Mouse (Mus musculus) urinary bladder, adult 2 months (tissue): ENCODE results near the gene Rnf26. TPM values are rescaled to one million over a fixed set of nuclear protein-coding genes. Genes with fewer than 3 reads are reported as not detected.

ENCODE experiments used
- DNase-seq: peaks from one replicate; pipeline ENCODE4 v3.0.0; 2022; ENCODE audit warnings: low spot score
- polyA plus RNA-seq: library from polyadenylated mRNA; depleted of rRNA; stranded (reverse); fragments of >200 nt; gene quantifications from 2 replicates; pipeline ENCODE4 v1.2.3, GENCODE M21; 2012; rRNA removed

The Rnf26 gene
- polyA plus RNA-seq, result 14.5 and 20.5 TPM in 2 replicates

DNA sequence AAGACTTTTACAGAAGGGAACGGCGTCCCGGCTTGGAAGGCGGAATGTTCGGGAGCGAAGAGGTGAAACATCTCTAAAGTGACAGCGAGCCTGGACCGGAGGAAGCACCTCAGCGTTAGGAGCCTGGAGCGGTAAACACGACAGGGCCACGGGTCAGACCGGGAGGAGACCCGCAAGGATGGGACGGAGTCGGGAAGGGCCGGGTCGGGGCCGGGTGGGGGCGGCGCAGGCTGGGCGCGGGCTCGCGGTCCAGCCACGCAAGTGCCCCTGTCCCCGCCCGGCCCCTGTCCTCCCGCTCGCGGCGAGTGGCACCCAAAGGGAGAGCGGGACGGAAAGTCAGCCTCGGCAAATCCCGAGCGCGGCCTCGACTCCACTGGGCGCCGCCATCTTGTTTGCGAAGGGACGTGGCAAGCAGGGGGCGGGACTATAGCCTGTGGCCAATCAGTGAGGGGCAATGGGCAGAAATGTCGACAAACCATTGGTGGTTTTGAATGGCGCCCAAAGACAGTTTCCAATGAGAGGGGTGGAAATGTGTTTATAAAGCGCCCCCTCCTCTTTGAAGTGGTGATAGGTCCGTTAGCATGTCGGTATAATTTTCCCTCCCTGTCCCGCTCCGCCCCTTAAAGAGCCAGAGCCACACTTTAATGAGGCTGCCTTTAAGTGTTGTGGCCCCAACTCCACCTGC, at the start of gene Rnf26, which contains the start of gene Gm49380:
Gene Rnf26, minus strand, starts transcription at position 413 of the 685 bp plus-strand sequence.
Gene Gm49380, minus strand, starts transcription at position 396 of the 685 bp plus-strand sequence.
- peak; percentile 83 for DNase-seq

DNA sequence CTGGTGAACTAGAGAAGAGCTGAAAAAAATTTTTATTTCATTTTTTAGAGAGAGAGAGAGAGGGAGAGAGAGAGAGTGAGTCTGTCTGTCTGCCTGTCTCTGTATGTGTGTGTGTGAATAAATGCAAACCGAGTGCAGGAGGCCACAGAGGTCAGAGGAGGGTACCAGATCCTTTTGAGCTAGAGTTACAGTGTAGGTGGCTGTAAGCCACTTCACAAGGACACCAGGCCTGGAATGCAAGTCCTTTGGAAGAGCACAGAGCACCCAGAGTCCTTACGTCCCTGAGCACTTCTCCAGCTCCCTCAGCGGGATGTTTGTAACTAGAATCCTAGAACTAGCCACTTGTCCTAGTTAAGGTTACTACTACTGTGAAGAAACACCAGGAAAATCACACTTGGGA, 46.6 kb upstream of the Rnf26 start:
- DNase-seq, result no peak

DNA sequence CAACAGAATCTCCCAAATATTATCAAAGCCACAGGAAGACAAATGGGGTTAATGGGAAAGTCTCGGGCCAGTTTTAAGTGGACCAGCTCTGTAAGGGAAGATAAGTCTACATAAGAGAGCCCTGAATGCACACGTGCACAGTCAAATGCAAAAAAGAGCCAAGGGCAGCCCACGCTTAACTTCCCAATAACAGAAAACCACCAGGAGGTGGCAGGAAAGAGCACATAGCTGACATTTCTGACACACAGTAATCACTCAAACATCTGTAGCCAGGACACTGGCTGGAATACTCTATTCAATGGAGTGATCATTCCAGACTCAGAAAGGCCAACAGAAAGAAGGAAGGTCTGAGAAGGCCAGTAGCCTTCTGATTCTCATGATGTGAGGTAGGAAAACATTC, 34.0 kb upstream of the Rnf26 start:
- DNase-seq, result no peak

DNA sequence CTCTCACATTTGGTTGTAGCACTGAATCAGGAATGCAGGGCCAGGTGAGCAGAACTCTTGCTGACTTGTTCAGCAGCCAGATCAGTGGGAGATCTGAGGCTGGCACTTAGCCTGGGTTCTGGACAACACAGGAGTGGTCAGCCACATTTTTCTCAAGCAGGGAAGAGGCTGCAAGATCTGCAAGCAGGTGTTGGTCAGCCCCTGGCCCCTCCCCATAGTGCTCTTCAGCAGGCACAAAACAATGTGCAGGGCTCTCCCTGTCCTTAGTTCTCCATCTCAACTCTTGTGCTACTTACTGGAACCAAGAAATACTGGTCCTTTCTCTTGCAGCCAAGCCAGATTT, 31.4 kb upstream of the Rnf26 start:
- DNase-seq, result no peak

DNA sequence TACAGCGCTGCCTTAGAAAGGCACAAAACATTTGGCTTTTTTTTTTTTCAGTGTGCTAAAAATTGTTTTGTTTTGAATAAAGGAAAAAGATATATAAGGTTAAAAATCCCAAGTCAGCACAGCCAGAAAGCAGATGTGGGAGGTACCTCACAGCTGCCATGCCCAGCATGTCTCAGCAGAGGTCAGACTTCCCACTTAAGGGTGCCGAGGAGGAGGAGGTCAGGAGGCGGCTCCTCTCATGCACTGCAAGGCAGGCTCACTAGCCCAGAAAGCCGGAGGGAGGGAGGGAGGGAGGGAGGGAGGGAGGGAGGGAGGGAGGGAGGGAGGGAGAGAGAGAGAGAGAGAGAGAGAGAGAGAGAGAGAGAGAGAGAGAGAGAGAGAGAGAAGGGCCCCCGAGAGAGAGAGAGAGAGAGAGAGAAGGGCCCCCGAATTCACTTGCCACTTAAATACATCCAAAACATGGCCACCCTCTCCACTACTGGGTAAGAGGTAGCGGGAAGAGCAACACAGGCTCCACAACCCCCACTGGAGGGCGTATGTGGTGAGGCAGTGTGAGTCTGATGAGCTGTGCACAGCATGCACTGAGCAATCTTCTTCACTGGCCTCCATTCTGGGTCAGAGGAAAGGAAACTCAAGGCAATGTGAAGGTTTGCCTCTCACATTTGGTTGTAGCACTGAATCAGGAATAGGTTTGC, 30.9 kb upstream of the Rnf26 start:
- no peak for DNase-seq

DNA sequence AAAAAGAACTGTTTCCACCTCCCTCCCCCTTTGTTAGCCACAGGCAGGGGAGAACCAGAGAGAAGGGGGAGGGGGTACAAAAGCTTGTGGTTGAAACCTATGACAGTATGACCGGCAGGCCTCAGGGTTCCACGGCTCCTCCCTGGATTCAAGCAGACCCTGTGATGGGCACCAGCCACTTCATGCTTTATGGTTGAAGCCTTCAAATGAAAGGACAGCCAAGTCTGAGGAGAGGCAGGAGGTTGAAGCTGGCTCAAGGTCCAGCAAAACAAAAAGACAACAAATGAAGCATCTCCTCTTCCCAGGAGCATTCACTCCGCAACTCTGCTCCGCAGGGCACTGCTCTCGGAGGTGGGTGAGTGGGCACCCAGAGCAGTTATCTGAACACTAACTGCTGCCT, 30.1 kb upstream of the Rnf26 start:
- DNase-seq, result no peak

DNA sequence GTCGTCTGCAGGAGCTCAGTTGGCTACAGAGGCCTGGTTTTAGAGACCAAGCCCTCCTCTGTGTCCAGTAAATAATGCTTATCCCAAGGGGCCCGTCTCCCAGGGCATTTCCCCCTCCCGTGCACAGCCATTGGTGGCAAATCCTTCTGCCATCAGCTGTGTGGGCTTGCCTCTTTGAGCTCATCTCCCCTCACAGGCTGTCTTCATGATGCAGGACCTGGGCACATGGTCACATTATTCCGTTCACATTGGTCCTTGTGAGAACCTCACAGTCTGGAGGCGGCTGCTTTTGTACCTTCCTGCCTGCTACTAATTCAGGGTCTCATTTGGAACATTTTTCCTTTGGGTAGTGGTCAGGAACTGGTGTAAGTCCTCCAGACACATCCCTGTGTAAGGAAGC, 28.6 kb upstream of the Rnf26 start:
- no peak for DNase-seq

DNA sequence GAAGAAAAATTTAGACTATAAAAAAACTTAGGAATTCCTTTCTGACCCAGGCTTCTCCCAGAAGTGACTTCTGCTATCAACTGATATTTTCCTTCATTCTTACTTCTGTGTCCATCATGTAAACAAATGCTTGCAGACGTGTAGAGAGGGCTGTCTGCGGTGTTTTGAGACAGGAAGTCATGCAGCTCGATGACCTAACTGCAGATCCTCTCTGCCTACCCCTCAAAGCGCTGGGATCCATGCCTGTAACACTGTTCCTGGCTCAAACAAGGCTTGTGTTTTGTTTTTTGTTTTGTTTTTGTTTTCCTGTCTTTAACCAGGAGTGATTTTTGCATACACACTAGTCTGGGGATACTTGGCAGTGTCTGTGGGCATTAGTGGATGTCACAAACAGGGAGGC, 24.5 kb upstream of the Rnf26 start:
- DNase-seq, result no peak

DNA sequence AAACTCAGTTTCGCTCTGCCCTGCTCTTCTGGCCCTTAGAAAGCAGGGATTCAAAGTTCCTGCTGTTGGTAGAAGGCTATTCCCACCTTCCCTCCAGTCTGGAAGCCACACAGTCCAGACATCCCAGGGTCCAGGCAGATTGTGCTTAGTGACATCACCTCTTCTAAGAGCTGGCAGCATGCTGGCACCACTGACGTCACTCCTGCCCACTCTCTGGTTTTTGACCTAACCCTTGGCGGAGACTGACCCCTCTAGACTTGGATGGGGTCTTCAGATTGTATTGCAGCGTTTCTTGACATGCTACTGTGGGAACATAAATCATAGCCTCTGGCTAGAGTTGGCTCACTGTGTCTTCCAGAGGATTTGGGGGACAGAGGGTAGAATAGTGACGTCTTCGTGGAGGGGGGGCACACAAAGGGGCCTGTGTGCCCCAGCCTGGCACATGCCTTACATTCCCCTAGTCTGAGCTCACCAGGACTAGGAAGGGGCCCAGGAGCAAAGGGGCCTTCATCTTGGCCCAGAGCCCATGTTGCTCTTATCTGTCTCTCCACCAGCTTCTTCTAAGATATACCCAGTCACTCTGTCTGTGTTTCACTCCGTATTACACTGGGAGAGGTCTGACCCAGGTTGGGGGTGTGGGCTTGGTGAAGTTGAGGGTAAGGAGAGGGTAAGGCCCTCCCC, 22.6 kb upstream of the Rnf26 start:
- no peak for DNase-seq

DNA sequence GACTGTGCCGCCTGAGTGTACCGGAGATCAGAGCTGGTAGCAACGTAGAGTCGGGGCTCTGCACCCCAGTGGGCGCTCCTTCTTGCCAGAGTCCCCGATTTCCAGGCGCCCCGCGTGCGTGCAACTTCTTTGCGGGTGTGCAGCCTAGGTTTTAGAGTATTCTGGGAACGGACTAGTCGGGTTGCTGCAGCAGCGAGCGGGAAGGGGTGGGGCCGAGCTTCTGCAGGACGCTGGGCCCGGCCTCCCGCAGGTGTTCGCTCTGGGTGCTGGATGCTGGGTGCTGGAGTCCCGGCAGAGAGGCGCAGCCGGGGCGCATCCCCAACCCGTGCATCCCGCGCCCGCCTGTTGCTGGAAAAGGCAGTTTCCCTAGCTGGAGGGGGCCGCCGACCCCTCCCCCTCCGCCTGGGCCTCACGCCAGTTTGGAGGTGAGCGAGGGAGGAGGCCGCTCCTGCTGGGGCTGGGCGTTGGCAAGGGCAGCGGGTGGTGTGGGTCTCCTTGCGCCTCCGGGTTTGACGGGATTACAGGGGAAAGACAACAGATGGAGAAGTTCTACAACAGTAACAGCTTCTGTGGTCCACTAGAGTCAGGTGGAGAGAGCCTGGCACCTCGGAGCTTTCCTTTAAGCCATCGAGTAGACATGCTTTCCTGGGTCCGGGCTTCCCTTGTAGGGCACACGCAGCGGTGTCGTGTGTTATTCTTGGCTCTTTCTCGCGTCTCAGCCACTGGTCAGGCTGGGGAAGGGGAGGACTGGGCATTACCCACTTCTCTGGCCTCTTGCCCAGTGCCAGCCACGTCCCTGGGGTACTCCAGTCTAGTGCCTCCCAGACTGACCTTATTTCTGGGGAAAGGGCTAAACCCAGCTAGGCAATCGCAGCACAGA, 21.8 kb upstream of the Rnf26 start:
- DNase-seq, result peak; percentile 75

DNA sequence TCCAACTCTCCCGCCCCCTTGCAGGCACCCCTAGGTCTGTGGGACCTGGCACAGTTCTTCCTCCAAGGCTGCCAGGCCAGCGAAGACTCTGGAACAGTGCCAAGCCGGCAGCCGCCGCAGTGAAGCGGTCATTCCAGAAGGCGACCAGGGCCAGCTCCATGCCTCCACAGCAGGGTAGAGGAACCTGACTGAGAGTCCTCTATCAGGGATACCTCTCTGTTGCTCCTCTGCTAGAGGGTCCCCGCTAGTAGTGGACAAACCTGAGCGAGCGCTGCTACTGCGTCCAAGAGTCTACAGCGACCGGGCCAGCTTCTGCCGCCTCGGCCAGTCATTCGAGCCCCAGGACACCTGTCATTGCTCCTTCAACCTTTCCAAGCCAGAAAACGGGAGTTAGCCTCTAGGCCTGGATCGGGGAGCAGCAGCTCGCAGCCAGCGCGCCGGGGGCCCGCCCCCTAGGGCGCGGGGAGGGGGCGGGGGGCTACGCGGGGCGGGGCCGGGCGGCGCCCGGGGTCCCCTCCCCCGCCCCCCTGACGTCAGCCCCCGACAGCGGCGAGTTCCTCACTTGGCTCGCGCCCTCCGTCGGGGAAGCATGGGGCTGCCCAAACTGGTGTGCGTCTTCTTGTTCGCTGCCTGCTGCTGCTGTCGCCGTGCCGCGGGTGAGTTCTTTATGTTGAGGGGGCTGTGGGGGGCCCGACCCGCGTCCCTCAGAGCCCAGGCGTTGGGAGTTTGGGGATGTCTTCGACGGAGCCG, 21.0 kb upstream of the Rnf26 start, which contains the start of gene Mcam:
Gene Mcam, plus strand, starts transcription at position 369 of the 750 bp plus-strand sequence.
- peak; percentile 56 for DNase-seq

DNA sequence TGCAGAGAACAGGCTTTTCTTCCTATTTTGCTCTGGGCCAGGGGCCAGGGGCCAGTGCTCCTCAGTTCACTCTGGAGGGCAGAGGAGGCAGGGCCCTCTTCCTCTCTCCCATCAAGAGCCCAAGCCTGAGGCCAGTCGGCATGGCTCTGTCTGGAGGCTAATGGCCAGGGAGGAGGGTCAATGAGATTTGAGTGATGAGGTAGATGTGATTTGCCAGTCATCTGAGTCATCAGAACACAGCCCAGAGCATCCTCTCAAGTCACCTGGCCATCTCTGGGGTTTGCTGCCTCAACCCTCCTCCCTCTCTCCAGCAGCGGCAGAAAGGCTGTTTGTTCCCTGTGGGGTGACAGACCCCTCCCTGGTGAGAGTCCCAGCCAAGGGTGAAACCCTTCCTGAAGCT, 20.0 kb upstream of the Rnf26 start:
- no peak for DNase-seq

DNA sequence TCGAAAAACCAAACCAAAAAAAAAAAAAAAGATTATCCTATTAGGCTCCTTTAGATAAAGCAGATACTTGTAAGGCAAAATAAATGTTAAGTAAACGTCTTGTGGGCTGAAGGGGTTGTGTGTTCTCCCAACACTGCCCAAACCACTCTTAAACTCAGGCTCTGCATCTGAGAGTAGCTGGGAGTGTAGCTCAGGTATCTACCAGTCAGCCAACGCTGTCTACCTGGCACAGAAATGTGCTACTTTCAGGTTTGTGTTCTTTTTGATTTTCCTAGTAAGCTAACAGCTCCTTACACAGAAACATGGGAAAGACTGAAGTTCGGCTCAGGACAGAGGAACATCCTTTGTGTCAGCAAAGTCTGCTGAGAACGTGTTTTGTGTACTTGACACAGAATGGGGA, 18.9 kb upstream of the Rnf26 start:
- no peak for DNase-seq

DNA sequence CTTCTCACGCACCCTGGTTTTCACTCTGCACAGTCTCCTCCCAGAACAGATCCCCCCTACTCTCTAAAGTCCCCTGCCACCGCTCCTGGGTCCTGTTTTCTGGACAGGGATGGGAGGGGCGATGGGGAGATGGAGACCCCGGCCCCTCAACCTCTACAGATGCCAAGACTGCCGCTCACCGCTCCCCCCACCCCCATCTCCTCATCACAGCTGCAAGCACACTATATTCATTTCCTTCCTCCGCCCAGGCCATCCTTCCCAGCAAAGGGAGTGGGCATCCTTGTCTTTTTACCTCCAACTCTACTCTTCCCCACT, 17.9 kb upstream of the Rnf26 start:
- DNase-seq, result no peak

DNA sequence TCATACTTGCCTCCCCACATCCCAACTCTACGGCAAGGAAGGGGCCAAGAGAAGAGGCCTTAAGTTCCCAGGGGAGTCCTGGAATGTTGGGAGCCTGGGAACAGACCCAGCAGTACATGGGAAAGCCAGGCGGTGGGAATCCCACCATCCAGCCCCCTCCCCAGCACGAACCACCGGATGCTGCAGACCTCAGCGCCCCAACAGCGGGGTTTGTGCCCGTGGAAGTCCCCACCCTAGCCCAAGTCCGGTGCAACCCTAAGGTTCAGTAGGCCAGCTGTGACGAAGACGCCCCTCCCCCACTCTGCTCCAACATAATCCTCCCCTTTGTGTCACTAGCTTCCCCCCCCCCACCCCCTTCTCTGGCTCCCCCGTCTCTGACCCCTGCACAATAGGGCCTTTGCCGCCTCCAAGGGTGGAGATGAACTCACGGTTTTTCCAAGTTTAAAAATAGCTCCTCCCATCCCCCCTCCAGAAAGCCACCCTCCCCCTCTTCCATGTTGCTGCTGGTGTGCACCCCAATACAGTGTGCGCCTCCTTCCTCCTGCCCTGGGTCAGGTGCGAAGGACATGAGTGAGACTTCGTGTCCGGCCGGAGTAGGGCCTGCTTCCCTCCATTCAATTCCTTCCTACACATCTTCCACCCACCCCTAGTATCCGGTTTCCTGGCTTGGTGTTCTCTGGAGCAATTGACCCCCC, 17.4 kb upstream of the Rnf26 start:
- no peak for DNase-seq

DNA sequence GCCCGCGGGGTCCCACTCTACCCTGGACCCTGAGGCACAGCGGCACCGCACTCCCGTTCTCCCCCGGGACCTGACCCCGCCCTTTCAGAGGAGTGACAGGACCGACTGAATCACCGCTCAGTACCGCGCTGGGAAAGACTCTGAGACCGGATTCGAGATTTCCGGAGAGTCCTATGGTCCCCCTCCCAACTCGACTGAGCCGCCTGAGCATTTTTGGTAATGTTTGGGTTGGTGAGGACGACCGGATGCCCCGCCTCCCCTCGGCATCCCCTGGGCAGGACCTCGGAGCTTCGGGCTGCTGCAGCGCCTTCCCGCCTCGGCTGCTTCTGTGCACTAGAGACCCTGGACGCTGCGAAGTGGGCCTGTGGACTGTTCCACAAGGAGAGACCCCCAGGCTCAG, 16.7 kb upstream of the Rnf26 start:
- no peak for DNase-seq

DNA sequence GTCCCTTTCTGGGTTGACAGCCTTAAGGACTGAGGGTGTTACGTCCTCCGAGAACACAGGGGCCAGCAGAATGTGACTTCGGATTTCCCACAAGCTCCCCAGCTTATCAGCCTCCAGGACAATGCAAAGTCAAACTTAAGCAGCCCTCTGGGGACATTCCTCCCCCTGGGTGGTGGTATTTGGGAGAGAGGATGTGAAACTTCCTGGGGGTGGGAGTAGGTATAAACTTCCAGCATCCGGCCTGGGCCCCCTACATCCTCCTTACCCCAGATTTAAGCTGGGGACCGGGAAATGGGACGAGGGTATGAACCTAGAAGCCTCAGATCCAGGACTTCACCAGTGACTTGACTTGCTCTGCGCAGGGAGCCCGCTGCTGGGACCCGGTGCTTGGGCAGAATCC, 16.3 kb upstream of the Rnf26 start:
- no peak for DNase-seq

DNA sequence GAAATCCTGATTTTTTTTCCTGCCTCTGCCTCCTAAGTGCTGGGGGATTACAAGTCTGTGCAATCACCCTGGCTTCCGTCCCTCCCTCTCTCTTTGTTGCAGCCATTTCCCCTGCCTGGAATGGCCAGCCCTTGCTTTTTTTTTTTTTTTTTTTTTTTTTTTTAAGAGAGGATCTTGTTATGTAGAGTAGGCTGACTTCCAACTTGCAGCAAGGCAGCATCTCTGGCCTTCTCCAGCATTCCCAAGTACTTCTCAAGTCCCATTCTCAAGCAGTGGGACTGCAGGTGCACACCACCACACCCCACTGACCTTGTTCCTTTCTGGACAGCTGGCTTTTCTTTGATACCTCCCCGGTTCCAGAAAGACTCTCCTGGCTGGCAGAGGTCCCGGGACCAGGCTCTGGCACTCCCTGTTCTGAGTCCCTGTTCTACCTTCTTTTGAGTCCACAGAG, 14.1 kb upstream of the Rnf26 start:
- no peak for DNase-seq

DNA sequence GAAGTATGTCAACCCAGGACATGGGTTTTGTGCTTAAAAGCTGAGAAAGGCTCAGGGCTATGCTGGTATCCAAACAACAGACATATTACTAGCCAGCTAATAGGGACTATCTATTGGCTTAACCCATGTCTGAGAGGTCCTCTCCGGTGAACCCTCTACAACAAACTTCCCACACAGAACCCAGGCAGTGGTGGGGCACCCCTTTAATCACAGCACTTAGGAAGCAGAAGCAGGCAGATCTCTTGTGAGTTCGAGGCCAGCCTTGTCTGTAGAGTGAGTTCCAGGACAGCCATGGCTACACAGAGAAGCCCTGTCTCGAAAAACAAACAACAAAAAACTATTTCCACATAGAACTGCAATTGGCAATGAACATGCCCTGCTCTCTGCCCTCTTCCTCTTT, 13.4 kb upstream of the Rnf26 start:
- no peak for DNase-seq

DNA sequence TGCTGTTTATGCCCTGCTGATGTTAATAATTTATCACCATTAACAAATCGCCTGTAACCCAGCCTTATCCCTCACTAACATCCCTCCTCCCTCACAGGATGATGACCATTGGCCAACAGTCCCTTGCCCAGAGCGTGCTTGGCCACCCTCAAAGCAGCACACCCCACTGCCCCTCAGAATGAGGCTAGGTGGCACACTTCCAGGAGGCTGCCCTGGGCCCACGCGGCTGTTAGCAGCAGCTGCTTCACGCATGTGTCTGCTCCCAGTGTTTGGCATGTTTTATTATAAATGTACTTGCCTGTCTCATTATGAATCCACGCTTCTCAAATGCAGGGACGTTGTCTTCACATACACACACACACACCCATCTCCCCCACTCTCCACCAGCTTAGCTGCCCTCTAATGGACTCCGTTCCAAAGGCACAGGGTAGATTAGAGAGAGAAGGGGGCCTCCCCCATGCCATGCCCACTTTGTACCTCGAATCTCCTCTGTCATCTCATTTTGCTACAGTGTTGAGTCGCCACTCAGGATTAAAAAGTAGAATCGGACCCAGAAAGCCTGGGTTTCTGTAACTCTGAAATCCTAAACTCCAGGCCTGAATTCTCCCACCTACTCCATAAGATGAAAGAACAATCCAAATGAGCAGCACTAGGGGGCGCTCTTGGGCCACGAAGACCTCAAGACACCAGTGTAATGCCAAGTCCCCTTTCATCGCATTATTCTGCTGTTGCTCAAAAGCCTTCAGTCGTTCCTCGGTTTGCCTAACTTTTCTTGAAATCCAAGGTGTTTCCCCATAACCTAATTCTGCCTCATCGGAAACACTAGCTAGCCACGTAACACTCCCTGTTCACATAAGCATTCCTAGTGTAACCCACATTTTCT, 12.5 kb upstream of the Rnf26 start:
- DNase-seq, result no peak
